24 mouse cellular contexts compared by ENCODE assay signal in genomic region chr12:113135401-113135800, GRCm38 (mm10). TPM values are rescaled to one million over a fixed set of nuclear protein-coding genes. Genes with fewer than 3 reads are reported as not detected.
DNase-seq lines count a peak whose midpoint lies in the region; ATAC-seq and TF ChIP-seq lines count a peak whose summit lies in the region.
"Had no signal": no experiment of that assay in that cellular context is flagged by ENCODE, and none has a peak within 500 bp of the region (broad histone marks: within the 10 kb centered on the region; RNA-seq: fewer than 3 reads in every experiment).

No protein-coding gene starts in this region.

- H3K4me1 ChIP-seq in heart, embryonic 12.5 days (replicated peaks) = peaks cover 86% of the 10 kb centered on the region
- H3K4me1 ChIP-seq in heart, embryonic 15.5 days (replicated peaks) = peaks cover 82% of the 10 kb centered on the region

- H3K27me3 ChIP-seq in heart, embryonic 12.5 days (replicated peaks) = no peaks in the 10 kb centered on the region
- H3K27me3 ChIP-seq in heart, embryonic 15.5 days = no peaks in the 10 kb centered on the region
- H3K27me3 ChIP-seq: intestine, embryonic 15.5 days had no signal

- peak overlapping the region; percentile 52; the same call in 1 of the 2 replicates for H3K9ac ChIP-seq in heart, embryonic 12.5 days
- H3K9ac ChIP-seq in heart, embryonic 15.5 days = 0 out of 2 replicates have a peak overlapping the region, but pooled peaks have one; percentile 9
- H3K9ac ChIP-seq: embryonic facial prominence, embryonic 12.5 days; embryonic facial prominence, embryonic 15.5 days; forebrain, postnatal 0 days; intestine, embryonic 15.5 days had no signal

- H3K4me2 ChIP-seq in heart, embryonic 12.5 days = no peak overlapping the region
- no peak overlapping the region for H3K4me2 ChIP-seq in heart, embryonic 15.5 days
- H3K4me2 ChIP-seq: embryonic facial prominence, embryonic 12.5 days; embryonic facial prominence, embryonic 15.5 days; intestine, embryonic 15.5 days had no signal

- peaks cover 66% of the 10 kb centered on the region for H3K36me3 ChIP-seq in heart, embryonic 12.5 days
- H3K36me3 ChIP-seq in heart, embryonic 15.5 days = peaks cover 52% of the 10 kb centered on the region

- no peaks in the 10 kb centered on the region for H3K9me3 ChIP-seq in heart, embryonic 12.5 days (replicated peaks)
- no peaks in the 10 kb centered on the region for H3K9me3 ChIP-seq in heart, embryonic 15.5 days (replicated peaks)
- H3K9me3 ChIP-seq: embryonic facial prominence, embryonic 12.5 days; embryonic facial prominence, embryonic 15.5 days; intestine, embryonic 15.5 days had no signal

- intact Hi-C loops in heart, postnatal 14 days (cut with DNase I) = no loop called here
- intact Hi-C loops in left cerebral cortex, adult 2 months (cut with DNase I) = no loop called here
- intact Hi-C loops in left cerebral cortex, postnatal 10 days (cut with DNase I) = no loop called here

- 80% methylated on average over 7 of the region's 7 CpGs for WGBS in heart, embryonic 12.5 days
- WGBS in heart, embryonic 15.5 days = 79% methylated on average over 7 of the region's 7 CpGs

- H3K27ac ChIP-seq in heart, embryonic 12.5 days (ENCODE audit: poor library complexity, severe bottlenecking) = no peak overlapping the region
- H3K27ac ChIP-seq in heart, embryonic 15.5 days = no peak overlapping the region
- peak overlapping the region; percentile 20 for H3K27ac ChIP-seq in left cerebral cortex, adult 2 months
- H3K27ac ChIP-seq: embryonic facial prominence, embryonic 12.5 days; embryonic facial prominence, embryonic 15.5 days; gastrocnemius, adult 2 months; intestine, embryonic 15.5 days had no signal

- TF ChIP-seq CTCF in left cerebral cortex, adult 2 months (IDR thresholded peaks at IDR 0.05) = no peak

- ATAC-seq in heart, embryonic 12.5 days (ENCODE audit: insufficient number of reproducible peaks, low FRiP score) = no peak
- ATAC-seq in heart, embryonic 15.5 days (replicated peaks; ENCODE audit: insufficient number of reproducible peaks, insufficient read depth, low FRiP score, low read depth) = no peak
- ATAC-seq: CD4-positive, CD25-positive, alpha-beta regulatory T cell, adult 4 months; forebrain, embryonic 14.5 days; forebrain, postnatal 0 days; hindbrain, embryonic 16.5 days; intestine, embryonic 15.5 days had no signal

- DNase-seq in heart, postnatal 14 days = no peak
- DNase-seq in heart, postnatal 4 days = no peak
- no peak for DNase-seq in left cerebral cortex, adult 2 months (ENCODE audit: extremely low spot score in 1 of 2, low spot score in 2 of 2)
- no peak for DNase-seq in left cerebral cortex, postnatal 10 days (ENCODE audit: extremely low spot score in 1 of 2, low spot score in 2 of 2)
- DNase-seq: adrenal gland, adult 2 months; adrenal gland, postnatal 14 days; cerebellum, adult 11 months; cerebellum, adult 2 months; cerebellum, adult 9-11 months; cerebellum, postnatal 25 days; forebrain, postnatal 0 days; gastrocnemius, adult 2 months; gastrocnemius, postnatal 14 days; kidney, adult 11 months; kidney, adult 8-10 months had no signal

- H3K4me3 ChIP-seq in heart, embryonic 12.5 days = no peak overlapping the region
- no peak overlapping the region for H3K4me3 ChIP-seq in heart, embryonic 15.5 days
- no peak overlapping the region for H3K4me3 ChIP-seq in left cerebral cortex, adult 2 months
- H3K4me3 ChIP-seq: embryonic facial prominence, embryonic 12.5 days; embryonic facial prominence, embryonic 15.5 days; gastrocnemius, adult 2 months; intestine, embryonic 15.5 days had no signal

RNA-seq across cellular contexts. Expression of gene Crip2, which starts 4.6 kb away (rescaled TPM):
- 1,186 and 1,223 TPM in 2 replicates for polyA plus RNA-seq in heart, embryonic 12.5 days (2016; fragmentation: Nextera tagmentation; extraction: Ambion mirVana)
- 1,000 to 10,000 TPM; 1,350 to 1,351 TPM for total RNA-seq in heart, postnatal 14 days (2021)
- 1,571 and 1,711 TPM in 2 replicates for polyA plus RNA-seq in heart, embryonic 15.5 days (2015; fragmentation: Nextera tagmentation; extraction: Ambion mirVana)
- total RNA-seq in heart, postnatal 4 days (2021) = 1,000 to 10,000 TPM; 1,189 to 1,285 TPM
- 100 to 1,000 TPM; 143 to 148 TPM for total RNA-seq in left cerebral cortex, adult 2 months (2021)
- total RNA-seq in left cerebral cortex, postnatal 10 days (2021) = 100 to 1,000 TPM; 220 to 253 TPM

RNA-seq across cellular contexts. Expression of gene Crip1, which starts 10.7 kb away (rescaled TPM):
- polyA plus RNA-seq in heart, embryonic 12.5 days (2016; fragmentation: Nextera tagmentation; extraction: Ambion mirVana) = 464 and 485 TPM in 2 replicates
- 100 to 1,000 TPM; 198 to 224 TPM for total RNA-seq in heart, postnatal 14 days (2021)
- 646 and 685 TPM in 2 replicates for polyA plus RNA-seq in heart, embryonic 15.5 days (2015; fragmentation: Nextera tagmentation; extraction: Ambion mirVana)
- 100 to 1,000 TPM; 301 to 312 TPM for total RNA-seq in heart, postnatal 4 days (2021)
- 10 to 100 TPM; 14.4 to 15.0 TPM for total RNA-seq in left cerebral cortex, adult 2 months (2021)
- total RNA-seq in left cerebral cortex, postnatal 10 days (2021) = 10 to 100 TPM; 12.4 to 12.6 TPM

RNA-seq across cellular contexts. Expression of gene Tedc1, which starts 20.8 kb away (rescaled TPM):
- polyA plus RNA-seq in heart, embryonic 12.5 days (2016; fragmentation: Nextera tagmentation; extraction: Ambion mirVana) = 24.5 and 26.9 TPM in 2 replicates
- total RNA-seq in heart, postnatal 14 days (2021) = 1 to 10 TPM; 1.1 to 2.1 TPM
- polyA plus RNA-seq in heart, embryonic 15.5 days (2015; fragmentation: Nextera tagmentation; extraction: Ambion mirVana) = 15.4 and 31.7 TPM in 2 replicates
- 10 to 100 TPM in 1 of 2 experiments, 1 to 10 TPM in 1; 9.4 to 10.3 TPM for total RNA-seq in heart, postnatal 4 days (2021)
- 1 to 10 TPM; 1.7 to 2.2 TPM for total RNA-seq in left cerebral cortex, adult 2 months (2021)
- total RNA-seq in left cerebral cortex, postnatal 10 days (2021) = 1 to 10 TPM; 3.7 TPM
- total RNA-seq: gastrocnemius, adult 2 months had no signal

RNA-seq across cellular contexts. Expression of gene Mta1, which starts 37.3 kb away (rescaled TPM):
- 11.3 and 11.4 TPM in 2 replicates for polyA plus RNA-seq in heart, embryonic 12.5 days (2016; fragmentation: Nextera tagmentation; extraction: Ambion mirVana)
- 10 to 100 TPM; 45.1 to 46.8 TPM for total RNA-seq in heart, postnatal 14 days (2021)
- 11.3 and 11.4 TPM in 2 replicates for polyA plus RNA-seq in heart, embryonic 15.5 days (2015; fragmentation: Nextera tagmentation; extraction: Ambion mirVana)
- 10 to 100 TPM; 55.2 to 61.3 TPM for total RNA-seq in heart, postnatal 4 days (2021)
- 10 to 100 TPM; 72.9 to 76.5 TPM for total RNA-seq in left cerebral cortex, adult 2 months (2021)
- 10 to 100 TPM; 87.1 to 89.1 TPM for total RNA-seq in left cerebral cortex, postnatal 10 days (2021)

RNA-seq across cellular contexts. Expression of gene Tmem121, which starts 50.3 kb away (rescaled TPM):
- 2.0 and 2.1 TPM in 2 replicates for polyA plus RNA-seq in heart, embryonic 12.5 days (2016; fragmentation: Nextera tagmentation; extraction: Ambion mirVana)
- under 1 TPM; 0.29 to 0.59 TPM for total RNA-seq in heart, postnatal 14 days (2021)
- 2.0 and 7.8 TPM in 2 replicates for polyA plus RNA-seq in heart, embryonic 15.5 days (2015; fragmentation: Nextera tagmentation; extraction: Ambion mirVana)
- total RNA-seq in heart, postnatal 4 days (2021) = 1 to 10 TPM; 1.4 to 1.5 TPM
- 10 to 100 TPM; 27.8 to 28.6 TPM for total RNA-seq in left cerebral cortex, adult 2 months (2021)
- total RNA-seq in left cerebral cortex, postnatal 10 days (2021) = 10 to 100 TPM; 35.0 to 39.1 TPM
- total RNA-seq: common myeloid progenitor, adult 5-6 weeks; gastrocnemius, adult 2 months had no signal
- polyA plus RNA-seq: CD4-positive, CD25-positive, alpha-beta regulatory T cell, adult 4 months had no signal

Comparison
In these comparisons a context has a peak if more than half of its experiments do, and no peak if none do; other contexts are left out.
1. RNA of gene Crip2, which starts 4.6 kb away (total RNA-seq): 1,350 to 1,351 TPM in heart, postnatal 14 days and 1,189 to 1,285 TPM in heart, postnatal 4 days; 220 to 253 TPM in left cerebral cortex, postnatal 10 days and 143 to 148 TPM in left cerebral cortex, adult 2 months; every median in the first group is over 4 times any median in the second.
2. RNA of gene Crip1, which starts 10.7 kb away (total RNA-seq): 301 to 312 TPM in heart, postnatal 4 days and 198 to 224 TPM in heart, postnatal 14 days; 14.4 to 15.0 TPM in left cerebral cortex, adult 2 months and 12.4 to 12.6 TPM in left cerebral cortex, postnatal 10 days; every median in the first group is over 10 times any median in the second.